Mouse (Mus musculus) lung, postnatal 0 days (tissue): ENCODE results near the gene Gabbr2.

Experiments
- CTCF ChIP-seq: IDR thresholded peaks from 2 replicates; pipeline ENCODE4 v1.5.1; 2016; ENCODE audit warnings: antibody characterized with exemption, mild to moderate bottlenecking
- EP300 ChIP-seq: IDR thresholded peaks from 2 replicates; pipeline ENCODE4 v1.6.1; 2016; ENCODE audit warnings: antibody characterized with exemption, mild to moderate bottlenecking, control low read depth

GRCm38 (mm10) chr4:46720821-46721557, 270.7 kb downstream of the Gabbr2 start:
- TF ChIP-seq CTCF (no peak), EP300 (no peak)
